Mouse (Mus musculus) 3134 (cell line): ENCODE measurements around the gene Rtn4r.
"Not testable (repeated sequence)": the region's sequence is repeated elsewhere in the genome, so short reads cannot be mapped to it uniquely, and the experiment has no call there.

Experiments
- DNase-seq: peaks from one replicate; pipeline ENCODE4 v3.0.0-alpha.2; 2011; ENCODE audit warnings: low spot score; ENCODE audit not compliant: insufficient read length; ENCODE audit errors: extremely low read depth

Gene Rtn4r

GRCm38 (mm10) chr16:18185715-18186449 is 58.4 kb downstream of the Rtn4r start:
- DNase-seq: no peak

- DNase-seq: no peak
Measured at GRCm38 (mm10) chr16:18186798-18187197, 59.4 kb downstream of the Rtn4r start.

GRCm38 (mm10) chr16:18187221-18187620 is 59.8 kb downstream of the Rtn4r start:
- DNase-seq: no peak

GRCm38 (mm10) chr16:18191006-18191405 is 63.6 kb downstream of the Rtn4r start:
- no peak for DNase-seq

- DNase-seq: no peak
Measured at GRCm38 (mm10) chr16:18194208-18194985, 67.0 kb downstream of the Rtn4r start.

GRCm38 (mm10) chr16:18195068-18195467 is 67.6 kb downstream of the Rtn4r start:
- DNase-seq: peak; percentile 92

GRCm38 (mm10) chr16:18195561-18195960 is 68.1 kb downstream of the Rtn4r start:
- not testable (repeated sequence) for DNase-seq

GRCm38 (mm10) chr16:18197881-18198280 is 70.4 kb downstream of the Rtn4r start:
- no peak for DNase-seq

- DNase-seq: no peak
Measured at GRCm38 (mm10) chr16:18198365-18199098, 71.1 kb downstream of the Rtn4r start.

GRCm38 (mm10) chr16:18200062-18200461 is 72.6 kb downstream of the Rtn4r start:
- no peak for DNase-seq

GRCm38 (mm10) chr16:18201620-18202019 is 74.2 kb downstream of the Rtn4r start:
- no peak for DNase-seq
